Mouse (Mus musculus) stomach, embryonic 14.5 days (tissue): Measurements from ENCODE around the gene Rock2. TPM values are rescaled to one million over a fixed set of nuclear protein-coding genes. Genes with fewer than 3 reads are reported as not detected.
A peak's percentile ranks its signal among the peaks of the same experiment; 100 is the strongest.

ENCODE experiments used
- ATAC-seq: fragments of 200-750 bp; cut with Nextera tagmentation; 2 replicates; pipeline ENCODE4 v1.8.0; 2017; ENCODE audit warnings: low read depth, moderate TSS enrichment; ENCODE audit not compliant: insufficient number of reproducible peaks, insufficient read depth, low FRiP score
- H3K27ac ChIP-seq: fragments of 300-500 bp; sonication (generic); 2 replicates; pipeline ENCODE4 v1.5.1; 2014; ENCODE audit warnings: mild to moderate bottlenecking, low read length, moderate library complexity, mixed read lengths
- H3K27me3 ChIP-seq: fragments of 300-500 bp; sonication (generic); 2 replicates; pipeline ENCODE4 v1.6.1; 2014; ENCODE audit warnings: low read length, control low read depth, mixed read lengths; ENCODE audit not compliant: control insufficient read depth, insufficient read depth
- H3K36me3 ChIP-seq: fragments of 300-500 bp; sonication (generic); 2 replicates; pipeline ENCODE4 v1.6.1; 2014; ENCODE audit warnings: mild to moderate bottlenecking, control low read depth, low read length, moderate library complexity, mixed read lengths; ENCODE audit not compliant: control insufficient read depth, insufficient read depth
- H3K4me1 ChIP-seq: fragments of 300-500 bp; sonication (generic); 2 replicates; pipeline ENCODE4 v1.6.1; 2014; ENCODE audit warnings: low read length, control low read depth, mixed read lengths; ENCODE audit not compliant: control insufficient read depth, insufficient read depth
- H3K4me2 ChIP-seq: fragments of 300-500 bp; sonication (generic); replicated peaks from 2 replicates; pipeline ENCODE4 v1.6.1; 2014; ENCODE audit warnings: low read depth, low read length, control low read depth
- H3K4me3 ChIP-seq: fragments of 300-500 bp; sonication (generic); 2 replicates; pipeline ENCODE4 v1.5.1; 2014; ENCODE audit warnings: low read depth, low read length, control low read depth
- H3K9ac ChIP-seq: fragments of 300-500 bp; sonication (generic); replicated peaks from 2 replicates; pipeline ENCODE4 v1.6.1; 2014; ENCODE audit warnings: low read depth, mild to moderate bottlenecking, control low read depth, low read length, moderate library complexity, mixed read lengths
- H3K9me3 ChIP-seq: fragments of 300-500 bp; sonication (generic); 2 replicates; pipeline ENCODE4 v1.6.1; 2016; ENCODE audit warnings: low read depth, low read length, control low read depth; ENCODE audit not compliant: control insufficient read depth
- WGBS: fragments of 180-500 bp; shearing (Covaris S2); extraction: QIAGEN DNeasy Blood & Tissue Kit; methylation state at CpG from one replicate; pipeline ENCODE4 v1.1.7; 2014; 5-methylcytosine and 5-hydroxymethylcytosine counted together
- polyA plus RNA-seq: library from polyadenylated mRNA; unstranded; fragments of >200 nt; fragmentation: Nextera tagmentation; extraction: Ambion mirVana; gene quantifications from 2 replicates; pipeline ENCODE4 v1.2.1, GENCODE M21; 2014

The Rock2 gene
- polyA plus RNA-seq, 1 experiment from 2014 or later, result 25.5 TPM

GRCm38 (mm10) chr12:16884534-16884933 is 10.2 kb upstream of the Rock2 start:
- Histone ChIP-seq H3K4me3 (no peak overlapping the region), H3K9me3 (no peaks in the 10 kb centered on the region), H3K27me3 (no peaks in the 10 kb centered on the region), H3K4me2 (no peak overlapping the region), H3K27ac (no peak overlapping the region), H3K9ac (no peak overlapping the region), H3K36me3 (no peaks in the 10 kb centered on the region), H3K4me1 (no peaks in the 10 kb centered on the region)
- no peak for ATAC-seq
- WGBS, result 92% methylated on average over 4 of the region's 4 CpGs

- Histone ChIP-seq H3K27ac (no peak overlapping the region), H3K27me3 (no peaks in the 10 kb centered on the region), H3K4me1 (no peaks in the 10 kb centered on the region), H3K9me3 (no peaks in the 10 kb centered on the region), H3K4me2 (no peak overlapping the region), H3K36me3 (no peaks in the 10 kb centered on the region), H3K4me3 (no peak overlapping the region), H3K9ac (no peak overlapping the region)
- 89% methylated on average over 6 of the region's 6 CpGs for WGBS
- ATAC-seq, result no peak
These were observed 8.3 kb upstream of the Rock2 start for GRCm38 (mm10) chr12:16886354-16886753.

- no peak overlapping the region for H3K9ac ChIP-seq
- no peak overlapping the region for H3K27ac ChIP-seq
- no peaks in the 10 kb centered on the region for H3K27me3 ChIP-seq
- no peaks in the 10 kb centered on the region for H3K36me3 ChIP-seq
- 89% methylated on average over 2 of the region's 2 CpGs for WGBS
- H3K4me3 ChIP-seq, result no peak overlapping the region
- H3K4me1 ChIP-seq, result peaks cover 19% of the 10 kb centered on the region
- no peak for ATAC-seq
- H3K4me2 ChIP-seq, result no peak overlapping the region
- no peaks in the 10 kb centered on the region for H3K9me3 ChIP-seq
These were observed 1.7 kb upstream of the Rock2 start for GRCm38 (mm10) chr12:16893039-16893438.

- Histone ChIP-seq H3K36me3 (no peaks in the 10 kb centered on the region), H3K4me3 (peak overlapping the region; percentile 93), H3K27ac (peak overlapping the region; percentile 95), H3K4me2 (peak overlapping the region; percentile 65), H3K27me3 (no peaks in the 10 kb centered on the region), H3K9me3 (no peaks in the 10 kb centered on the region), H3K9ac (peak overlapping the region; percentile 85), H3K4me1 (peaks cover 21% of the 10 kb centered on the region)
- no peak for ATAC-seq
- 2% methylated on average over 18 of the region's 18 CpGs for WGBS
These were observed 869 bp upstream of the Rock2 start for GRCm38 (mm10) chr12:16893656-16894395.

GRCm38 (mm10) chr12:16895221-16895928 is 680 bp downstream of the Rock2 start:
- Histone ChIP-seq H3K9ac (peak overlapping the region; percentile 85), H3K9me3 (no peaks in the 10 kb centered on the region), H3K4me1 (peaks cover 23% of the 10 kb centered on the region), H3K4me3 (peak overlapping the region; percentile 93), H3K27me3 (no peaks in the 10 kb centered on the region), H3K4me2 (peak overlapping the region; percentile 64), H3K27ac (peak overlapping the region; percentile 95), H3K36me3 (no peaks in the 10 kb centered on the region)
- no peak; the same call in none of the 2 replicates for ATAC-seq
- WGBS, result under 1% methylated on average over 36 of the region's 41 CpGs

DNA sequence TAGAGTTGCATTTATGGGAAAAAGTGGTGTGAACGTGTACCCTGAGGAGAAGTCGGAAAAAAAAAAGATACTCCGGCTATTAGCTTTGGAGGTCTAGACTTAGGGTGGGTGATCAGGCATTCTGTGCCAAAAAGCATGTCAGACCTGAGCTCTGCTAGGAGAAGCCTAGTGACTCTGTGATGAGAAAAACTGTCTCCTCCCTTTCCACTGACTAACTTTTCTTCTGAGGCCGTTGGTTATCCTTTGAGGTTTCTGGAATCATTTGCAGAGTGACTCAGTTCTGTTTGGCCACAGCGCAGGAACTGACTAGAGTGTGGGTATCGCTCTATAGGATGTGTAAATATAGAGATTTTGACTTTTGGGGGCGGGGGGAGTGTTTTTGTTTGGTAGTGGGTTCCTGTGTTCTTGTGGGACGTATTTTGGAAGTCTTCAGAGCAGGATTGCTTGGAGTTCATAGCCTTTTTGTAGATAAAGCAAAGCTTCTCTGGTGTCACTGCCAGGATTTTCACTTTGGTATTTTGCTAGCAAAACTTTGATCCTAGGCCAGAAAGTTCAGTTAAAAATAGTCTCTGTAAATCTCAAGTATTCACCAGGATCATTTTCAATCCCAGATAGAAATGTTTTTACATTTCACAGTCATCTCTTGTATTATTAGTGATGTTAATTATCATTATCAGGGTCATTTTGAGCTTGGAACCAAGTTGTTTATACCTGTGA is 1.5 kb downstream of the Rock2 start:
- peaks cover 30% of the 10 kb centered on the region for H3K4me1 ChIP-seq
- 10% methylated on average over 8 of the region's 8 CpGs for WGBS
- peak overlapping the region; percentile 85; the same call in 1 of the 2 replicates for H3K9ac ChIP-seq
- H3K27me3 ChIP-seq, result no peaks in the 10 kb centered on the region
- no peak for ATAC-seq
- no peak overlapping the region; the same call in 1 of the 2 replicates for H3K27ac ChIP-seq
- H3K36me3 ChIP-seq, result no peaks in the 10 kb centered on the region
- H3K4me3 ChIP-seq, result peak overlapping the region; percentile 93
- peak overlapping the region; percentile 64 for H3K4me2 ChIP-seq
- no peaks in the 10 kb centered on the region for H3K9me3 ChIP-seq

- H3K4me3 ChIP-seq, result no peak overlapping the region
- H3K9ac ChIP-seq, result no peak overlapping the region
- H3K4me1 ChIP-seq, result peaks cover 30% of the 10 kb centered on the region
- no peaks in the 10 kb centered on the region for H3K27me3 ChIP-seq
- H3K9me3 ChIP-seq, result no peaks in the 10 kb centered on the region
- H3K27ac ChIP-seq, result no peak overlapping the region
- H3K36me3 ChIP-seq, result no peaks in the 10 kb centered on the region
- WGBS, result 64% methylated on average over 2 of the region's 2 CpGs
- ATAC-seq, result no peak
- peak overlapping the region; percentile 64 for H3K4me2 ChIP-seq
These were observed 2.5 kb downstream of the Rock2 start for GRCm38 (mm10) chr12:16897225-16897624.

GRCm38 (mm10) chr12:16898221-16898620 is 3.5 kb downstream of the Rock2 start:
- H3K27me3 ChIP-seq, result no peaks in the 10 kb centered on the region
- no peak overlapping the region for H3K4me2 ChIP-seq
- 44% methylated on average over 2 of the region's 2 CpGs for WGBS
- ATAC-seq, result no peak
- H3K36me3 ChIP-seq, result no peaks in the 10 kb centered on the region
- no peak overlapping the region for H3K9ac ChIP-seq
- no peaks in the 10 kb centered on the region for H3K9me3 ChIP-seq
- no peak overlapping the region for H3K27ac ChIP-seq
- peaks cover 29% of the 10 kb centered on the region for H3K4me1 ChIP-seq
- H3K4me3 ChIP-seq, result no peak overlapping the region
